Mouse (Mus musculus): Measurements from ENCODE around the gene Kif1c.

The Kif1c gene

GRCm38 (mm10) chr11:70663957-70664356 lies 36.4 kb upstream of the Kif1c start:
- in situ Hi-C loops (cut with MboI, MseI): loop anchor here (10.0 to 25.0 kb wide), 3 partner anchors 749 to 1577 kb away; partner anchors contain the start of genes Gps2 (in 1 of the 2), Per1 (in 1 of the 2) and Vamp2 (in 1 of the 2)

GRCm38 (mm10) chr11:70664741-70665140 lies 35.6 kb upstream of the Kif1c start:
- in situ Hi-C loops (cut with MboI, MseI): loop anchor here (10.0 to 25.0 kb wide), 3 partner anchors 750 to 1577 kb away; partner anchors contain the start of genes Gps2 (in 1 of the 2), Per1 (in 1 of the 2) and Vamp2 (in 1 of the 2)

- in situ Hi-C loops (cut with MboI, MseI): loop anchor here (10.0 to 25.0 kb wide), 3 partner anchors 752 to 1579 kb away; partner anchors contain the start of genes Gps2 (in 1 of the 2), Per1 (in 1 of the 2) and Vamp2 (in 1 of the 2)
Measured at GRCm38 (mm10) chr11:70666687-70667086, 33.7 kb upstream of the Kif1c start.

GRCm38 (mm10) chr11:70667271-70668150 lies 32.8 kb upstream of the Kif1c start:
- in situ Hi-C loops (cut with MboI, MseI): loop anchor here (10.0 to 25.0 kb wide), 3 partner anchors 753 to 1580 kb away; partner anchors contain the start of genes Gps2 (in 1 of the 2), Per1 (in 1 of the 2) and Vamp2 (in 1 of the 2)

- in situ Hi-C loops (cut with MboI, MseI): loop anchor here (10.0 to 25.0 kb wide), 3 partner anchors 754 to 1581 kb away; partner anchors contain the start of genes Gps2 (in 1 of the 2), Per1 (in 1 of the 2) and Vamp2 (in 1 of the 2)
Measured at GRCm38 (mm10) chr11:70668335-70668770, 32.0 kb upstream of the Kif1c start.

- in situ Hi-C loops (cut with MboI, MseI): loop anchor here (10.0 to 25.0 kb wide), 3 partner anchors 754 to 1582 kb away; partner anchors contain the start of genes Gps2 (in 1 of the 2), Per1 (in 1 of the 2) and Vamp2 (in 1 of the 2)
Measured at GRCm38 (mm10) chr11:70668771-70669505, 31.4 kb upstream of the Kif1c start, which contains the start of gene Spag7. Gene Spag7, minus strand, starts transcription at chr11:70669416.

- in situ Hi-C loops (cut with MboI, MseI): loop anchor here (10.0 to 25.0 kb wide), 3 partner anchors 755 to 1582 kb away; partner anchors contain the start of genes Gps2 (in 1 of the 2), Per1 (in 1 of the 2) and Vamp2 (in 1 of the 2)
Measured at GRCm38 (mm10) chr11:70669582-70670345, 30.6 kb upstream of the Kif1c start.

GRCm38 (mm10) chr11:70670483-70670882 lies 29.9 kb upstream of the Kif1c start:
- in situ Hi-C loops (cut with MboI, MseI): loop anchor here in 1 of 2 experiments (25.0 kb wide), 1 partner anchor 1583 kb away; the partner anchor contains the start of genes Per1 and Vamp2

GRCm38 (mm10) chr11:70671333-70672047 lies 28.9 kb upstream of the Kif1c start:
- in situ Hi-C loops (cut with MboI, MseI): loop anchor here in 1 of 2 experiments (25.0 kb wide), 1 partner anchor 1584 kb away; the partner anchor contains the start of genes Per1 and Vamp2

GRCm38 (mm10) chr11:70674014-70674413 lies 26.3 kb upstream of the Kif1c start:
- in situ Hi-C loops (cut with MboI, MseI): loop anchor here in 1 of 2 experiments (25.0 kb wide), 1 partner anchor 1587 kb away; the partner anchor contains the start of genes Per1 and Vamp2

GRCm38 (mm10) chr11:70674501-70674900 lies 25.8 kb upstream of the Kif1c start:
- in situ Hi-C loops (cut with MboI, MseI): loop anchor here in 1 of 2 experiments (25.0 kb wide), 1 partner anchor 1587 kb away; the partner anchor contains the start of genes Per1 and Vamp2

- in situ Hi-C loops (cut with MboI, MseI): no loop called here
Measured at GRCm38 (mm10) chr11:70678092-70678491, 22.3 kb upstream of the Kif1c start.

GRCm38 (mm10) chr11:70678576-70678975 lies 21.8 kb upstream of the Kif1c start:
- in situ Hi-C loops (cut with MboI, MseI): no loop called here

- in situ Hi-C loops (cut with MboI, MseI): no loop called here
Measured at GRCm38 (mm10) chr11:70679361-70679760, 21.0 kb upstream of the Kif1c start.

GRCm38 (mm10) chr11:70679894-70680293 lies 20.5 kb upstream of the Kif1c start:
- in situ Hi-C loops (cut with MboI, MseI): loop anchor here in 1 of 2 experiments (5.0 kb wide), 1 partner anchor 72 kb away; no protein-coding TSS in a partner anchor

GRCm38 (mm10) chr11:70681170-70681569 lies 19.2 kb upstream of the Kif1c start:
- in situ Hi-C loops (cut with MboI, MseI): loop anchor here in 1 of 2 experiments (5.0 kb wide), 1 partner anchor 71 kb away; no protein-coding TSS in a partner anchor

- in situ Hi-C loops (cut with MboI, MseI): loop anchor here in 1 of 2 experiments (5.0 kb wide), 1 partner anchor 70 kb away; no protein-coding TSS in a partner anchor
Measured at GRCm38 (mm10) chr11:70681897-70682581, 18.3 kb upstream of the Kif1c start.

GRCm38 (mm10) chr11:70683640-70684039 lies 16.7 kb upstream of the Kif1c start:
- in situ Hi-C loops (cut with MboI, MseI): loop anchor here in 1 of 2 experiments (5.0 kb wide), 1 partner anchor 69 kb away; no protein-coding TSS in a partner anchor
